Mouse (Mus musculus): ENCODE results near the gene Large1. TPM values are rescaled to one million over a fixed set of nuclear protein-coding genes. Genes with fewer than 3 reads are reported as not detected.
A peak's percentile ranks its signal among the peaks of the same experiment; 100 is the strongest.

The Large1 gene
- polyA plus RNA-seq, 1 experiment from 2014 or later: 68.6 TPM

DNA sequence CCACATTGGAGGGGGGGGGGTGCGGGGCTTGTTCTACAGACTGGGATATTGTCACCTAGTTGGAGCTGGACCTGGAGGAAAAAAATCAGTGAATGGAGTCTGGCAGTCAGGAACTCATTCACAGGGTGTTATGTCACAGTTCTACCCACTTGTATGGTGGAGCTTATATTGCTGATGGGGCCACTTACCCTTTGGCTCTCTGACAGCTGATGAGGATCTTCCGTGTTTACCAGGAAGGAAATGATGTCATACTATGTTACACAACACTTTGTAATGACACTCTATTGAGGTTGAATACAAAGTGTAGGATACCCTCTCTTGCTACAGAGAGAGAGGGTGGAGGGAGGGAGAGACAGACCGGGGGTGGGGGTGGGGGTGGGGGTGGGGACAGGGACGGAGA is 517.5 kb downstream of the Large1 start:
- in situ Hi-C loops (cut with MboI; ENCODE audit: low pct_unique_long_range_greater_than_20kb): no loop called here
- DNase-seq (ENCODE audit: low read depth, low spot score): no peak
- H3K27me3 ChIP-seq: no peaks in the 10 kb centered on the region
- ChIA-PET POLR2A (interaction anchor here (0.6 kb wide), 2 partner anchors 15 to 69 kb away, joined by 4 to 5 read pairs; no protein-coding TSS in a partner anchor), CTCF (no interaction called here)
- TF ChIP-seq CTCF (IDR thresholded peaks at IDR 0.05): no peak
- no peak for ATAC-seq

GRCm38 (mm10) chr8:72833112-72833511 is 520.2 kb downstream of the Large1 start:
- TF ChIP-seq CTCF (IDR thresholded peaks at IDR 0.05): peak; percentile 18
- ATAC-seq: no peak
- in situ Hi-C loops (cut with MboI; ENCODE audit: low pct_unique_long_range_greater_than_20kb): no loop called here
- no peak for DNase-seq (ENCODE audit: low read depth, low spot score)
- no peaks in the 10 kb centered on the region for H3K27me3 ChIP-seq
- ChIA-PET CTCF (interaction anchor here (1.5 to 1.6 kb wide), 3 partner anchors 9 to 26 kb away, joined by 3 to 4 read pairs (median 4); no protein-coding TSS in a partner anchor), POLR2A (no interaction called here)

DNA sequence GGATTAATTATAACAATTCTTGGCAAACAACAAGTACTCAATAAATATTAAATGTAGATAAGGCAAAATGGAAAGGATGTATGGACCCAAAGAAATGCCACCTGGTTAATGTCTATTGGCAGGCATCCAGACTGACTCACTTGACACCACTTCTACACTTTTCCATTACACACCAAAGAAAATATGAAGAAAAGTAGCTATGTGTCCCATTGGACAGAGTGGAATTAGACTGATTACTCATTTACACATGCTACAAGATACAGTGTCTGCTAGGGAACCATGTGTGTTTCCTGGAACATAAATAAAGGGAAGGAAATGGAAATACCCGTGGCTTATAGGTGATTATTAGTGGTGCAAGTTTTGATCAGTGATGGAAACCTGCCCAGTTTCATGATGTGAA is 521.0 kb downstream of the Large1 start:
- no peak for ATAC-seq
- POLR2A ChIA-PET: no interaction called here
- in situ Hi-C loops (cut with MboI; ENCODE audit: low pct_unique_long_range_greater_than_20kb): no loop called here

GRCm38 (mm10) chr8:72817655-72818349 is 535.5 kb downstream of the Large1 start:
- ChIA-PET POLR2A (no interaction called here), CTCF (no interaction called here)
- no peaks in the 10 kb centered on the region for H3K27me3 ChIP-seq
- no peak for DNase-seq (ENCODE audit: low read depth, low spot score)
- ATAC-seq: no peak
- TF ChIP-seq CTCF (IDR thresholded peaks at IDR 0.05): no peak
- in situ Hi-C loops (cut with MboI; ENCODE audit: low pct_unique_long_range_greater_than_20kb): no loop called here

More for the DNA sequence above, 521.0 kb downstream of the Large1 start:
- DNase-seq (ENCODE audit: low read depth, low spot score): no peak
- CTCF ChIA-PET: interaction anchor here (0.6 to 1.6 kb wide), 4 partner anchors 8 to 502 kb away, joined by 3 to 4 read pairs (median 4); no protein-coding TSS in a partner anchor
- no peak for TF ChIP-seq CTCF (IDR thresholded peaks at IDR 0.05)
- H3K27me3 ChIP-seq: no peaks in the 10 kb centered on the region

DNA sequence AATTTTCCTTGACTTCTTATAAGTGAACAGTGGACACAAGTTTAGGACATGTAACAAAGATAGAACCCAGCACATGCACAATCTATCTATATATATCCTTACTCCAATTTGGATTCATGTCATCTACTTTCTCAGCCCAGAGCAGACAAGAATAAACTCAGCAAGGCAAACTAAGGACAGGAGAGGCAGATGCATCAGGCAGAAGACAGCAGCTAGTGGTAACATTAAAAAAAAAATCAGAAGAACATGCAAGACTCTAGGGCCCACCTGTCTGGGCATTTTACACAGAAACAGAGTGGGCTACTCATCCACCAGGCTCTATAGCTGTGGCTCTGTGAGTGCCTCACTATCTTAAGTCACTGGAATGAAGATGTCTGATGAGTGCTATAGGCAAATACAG is 536.7 kb downstream of the Large1 start:
- ATAC-seq: no peak
- no peak for DNase-seq (ENCODE audit: low read depth, low spot score)
- ChIA-PET CTCF (interaction anchor here (1.0 kb wide), 1 partner anchor 14 kb away, joined by 3 read pairs; no protein-coding TSS in a partner anchor), POLR2A (no interaction called here)
- TF ChIP-seq CTCF (IDR thresholded peaks at IDR 0.05): no peak
- in situ Hi-C loops (cut with MboI; ENCODE audit: low pct_unique_long_range_greater_than_20kb): no loop called here
- no peaks in the 10 kb centered on the region for H3K27me3 ChIP-seq

GRCm38 (mm10) chr8:72815681-72816080 is 537.7 kb downstream of the Large1 start:
- no peak for TF ChIP-seq CTCF (IDR thresholded peaks at IDR 0.05)
- POLR2A ChIA-PET: no interaction called here
- CTCF ChIA-PET: no interaction called here
- ATAC-seq (no peak), DNase-seq (ENCODE audit: low read depth, low spot score) (no peak)
- in situ Hi-C loops (cut with MboI; ENCODE audit: low pct_unique_long_range_greater_than_20kb): no loop called here
- no peaks in the 10 kb centered on the region for H3K27me3 ChIP-seq

- H3K27me3 ChIP-seq: no peaks in the 10 kb centered on the region
- POLR2A ChIA-PET: no interaction called here
- DNase-seq (ENCODE audit: low read depth, low spot score) (no peak), ATAC-seq (no peak)
- no peak for TF ChIP-seq CTCF (IDR thresholded peaks at IDR 0.05)
- in situ Hi-C loops (cut with MboI; ENCODE audit: low pct_unique_long_range_greater_than_20kb): no loop called here
- CTCF ChIA-PET: interaction anchor here (0.8 kb wide), 1 partner anchor 9 kb away, joined by 3 read pairs; no protein-coding TSS in a partner anchor
Observed at GRCm38 (mm10) chr8:72812690-72813089, 540.6 kb downstream of the Large1 start.

- H3K27me3 ChIP-seq: no peaks in the 10 kb centered on the region
- no peak for ATAC-seq
- in situ Hi-C loops (cut with MboI; ENCODE audit: low pct_unique_long_range_greater_than_20kb): no loop called here
- POLR2A ChIA-PET: interaction anchor here (0.5 kb wide), 1 partner anchor 158 kb away, joined by 4 read pairs; no protein-coding TSS in a partner anchor
- no peak for DNase-seq (ENCODE audit: low read depth, low spot score)
- TF ChIP-seq CTCF (IDR thresholded peaks at IDR 0.05): no peak
- CTCF ChIA-PET: no interaction called here
Observed at GRCm38 (mm10) chr8:72801583-72801982, 551.8 kb downstream of the Large1 start.

- ChIA-PET POLR2A (no interaction called here), CTCF (no interaction called here)
Observed at GRCm38 (mm10) chr8:72780644-72781043, 572.7 kb downstream of the Large1 start.

DNA sequence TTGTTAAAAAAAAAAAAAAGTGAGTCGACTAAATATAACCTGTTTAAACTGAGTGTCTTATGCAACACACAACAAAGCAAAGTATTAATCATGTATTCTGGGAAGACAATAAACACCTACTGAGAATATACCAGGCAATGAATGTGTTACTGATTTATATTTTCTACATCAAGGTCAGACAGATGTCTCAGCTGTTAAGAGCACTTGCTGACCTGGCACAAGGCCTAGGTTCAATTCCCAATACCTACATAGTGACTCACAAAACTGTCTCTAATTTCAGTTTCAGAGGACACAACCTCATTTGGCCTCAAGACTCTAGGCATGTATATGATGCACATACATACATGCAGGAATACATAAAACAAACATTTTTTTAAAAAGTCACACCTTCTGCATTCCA is 575.5 kb downstream of the Large1 start:
- peaks cover 22% of the 10 kb centered on the region for H3K27me3 ChIP-seq
- TF ChIP-seq CTCF (IDR thresholded peaks at IDR 0.05): no peak
- in situ Hi-C loops (cut with MboI; ENCODE audit: low pct_unique_long_range_greater_than_20kb): no loop called here
- POLR2A ChIA-PET: no interaction called here
- no peak for ATAC-seq
- CTCF ChIA-PET: no interaction called here
- no peak for DNase-seq (ENCODE audit: low read depth, low spot score)

More at GRCm38 (mm10) chr8:72780644-72781043, 572.7 kb downstream of the Large1 start:
- ATAC-seq (no peak), DNase-seq (ENCODE audit: low read depth, low spot score) (no peak)
- peaks cover 7% of the 10 kb centered on the region for H3K27me3 ChIP-seq
- TF ChIP-seq CTCF (IDR thresholded peaks at IDR 0.05): no peak
- in situ Hi-C loops (cut with MboI; ENCODE audit: low pct_unique_long_range_greater_than_20kb): no loop called here

DNA sequence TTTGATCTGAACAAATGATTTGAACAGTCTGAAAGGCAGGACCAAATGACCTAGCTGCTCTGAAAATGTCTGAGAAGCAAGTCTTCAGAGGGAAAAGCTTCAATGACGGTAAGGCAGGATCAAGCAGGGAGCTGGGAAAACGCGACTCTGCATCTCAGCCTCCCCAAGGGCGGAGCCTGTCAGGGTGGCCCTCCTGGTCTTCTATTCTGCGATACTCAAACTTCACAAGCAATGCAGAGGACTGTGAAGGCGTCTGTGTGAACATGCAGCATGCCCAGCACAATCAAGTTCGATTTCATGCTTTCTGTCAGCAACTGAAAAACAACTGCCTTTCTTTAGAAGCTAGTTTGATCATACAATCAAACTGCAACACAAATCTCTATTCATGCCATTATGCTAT is 586.6 kb downstream of the Large1 start:
- ChIA-PET CTCF (interaction anchor here (1.4 kb wide), 1 partner anchor 16 kb away, joined by 3 read pairs; no protein-coding TSS in a partner anchor), POLR2A (no interaction called here)
- TF ChIP-seq CTCF (IDR thresholded peaks at IDR 0.05): no peak
- ATAC-seq (no peak), DNase-seq (ENCODE audit: low read depth, low spot score) (no peak)
- peaks cover 4% of the 10 kb centered on the region for H3K27me3 ChIP-seq
- in situ Hi-C loops (cut with MboI; ENCODE audit: low pct_unique_long_range_greater_than_20kb): no loop called here
